Mouse (Mus musculus): ENCODE data around the gene Slc13a1. TPM values are rescaled to one million over a fixed set of nuclear protein-coding genes. Genes with fewer than 3 reads are reported as not detected.

The Slc13a1 gene
- polyA plus RNA-seq, 1 experiment from 2014 or later, result not detected

- no peak overlapping the region for H3K4me3 ChIP-seq
- H3K36me3 ChIP-seq, result no peaks in the 10 kb centered on the region
- 89% methylated on average over 9 of the region's 9 CpGs for WGBS
- no peaks in the 10 kb centered on the region for H3K4me1 ChIP-seq
- no peak overlapping the region for H3K27ac ChIP-seq
- no peaks in the 10 kb centered on the region for H3K9me3 ChIP-seq
- no peaks in the 10 kb centered on the region for H3K27me3 ChIP-seq (ENCODE audit: insufficient read depth, poor library complexity, severe bottlenecking)
- DNase-seq (ENCODE audit: low spot score), result no peak
Measured at GRCm38 (mm10) chr6:24054086-24054710, 113.7 kb downstream of the Slc13a1 start.

- H3K4me1 ChIP-seq, result no peaks in the 10 kb centered on the region
- H3K27ac ChIP-seq, result no peak overlapping the region
- DNase-seq (ENCODE audit: low spot score), result no peak
- no peaks in the 10 kb centered on the region for H3K27me3 ChIP-seq (ENCODE audit: insufficient read depth, poor library complexity, severe bottlenecking)
- no peak overlapping the region for H3K4me3 ChIP-seq
- 72% methylated on average over 7 of the region's 7 CpGs for WGBS
- H3K36me3 ChIP-seq, result no peaks in the 10 kb centered on the region
- H3K9me3 ChIP-seq, result no peaks in the 10 kb centered on the region
Measured at GRCm38 (mm10) chr6:24047014-24047770, 120.7 kb downstream of the Slc13a1 start.

GRCm38 (mm10) chr6:24043496-24043895 lies 124.4 kb downstream of the Slc13a1 start:
- no peak overlapping the region for H3K27ac ChIP-seq
- H3K9me3 ChIP-seq, result no peaks in the 10 kb centered on the region

More at GRCm38 (mm10) chr6:24043496-24043895, 124.4 kb downstream of the Slc13a1 start:
- Histone ChIP-seq H3K27me3 (ENCODE audit: insufficient read depth, poor library complexity, severe bottlenecking) (no peaks in the 10 kb centered on the region), H3K4me3 (no peak overlapping the region), H3K4me1 (no peaks in the 10 kb centered on the region), H3K36me3 (no peaks in the 10 kb centered on the region)
- no peak for DNase-seq (ENCODE audit: low spot score)

Small RNAs within 50 kb of the gene (microRNA-seq; reads per million reads assigned to microRNA genes)
- not detected for gene Gm26386

Other genes starting within 250 kb of the Slc13a1 start
- not detected in 2 replicates for gene Tas2r118, start 198.0 kb downstream of the Slc13a1 start, polyA plus RNA-seq (2016; fragmentation: Nextera tagmentation; extraction: Ambion mirVana)